Mouse (Mus musculus) testis, postnatal 10 days (tissue): ENCODE results near the gene Sstr4.
A peak's percentile ranks its signal among the peaks of the same experiment; 100 is the strongest.

Source experiments
- DNase-seq: peaks from one replicate; pipeline ENCODE4 v3.0.0; 2021; ENCODE audit warnings: low spot score

Gene Sstr4

DNA sequence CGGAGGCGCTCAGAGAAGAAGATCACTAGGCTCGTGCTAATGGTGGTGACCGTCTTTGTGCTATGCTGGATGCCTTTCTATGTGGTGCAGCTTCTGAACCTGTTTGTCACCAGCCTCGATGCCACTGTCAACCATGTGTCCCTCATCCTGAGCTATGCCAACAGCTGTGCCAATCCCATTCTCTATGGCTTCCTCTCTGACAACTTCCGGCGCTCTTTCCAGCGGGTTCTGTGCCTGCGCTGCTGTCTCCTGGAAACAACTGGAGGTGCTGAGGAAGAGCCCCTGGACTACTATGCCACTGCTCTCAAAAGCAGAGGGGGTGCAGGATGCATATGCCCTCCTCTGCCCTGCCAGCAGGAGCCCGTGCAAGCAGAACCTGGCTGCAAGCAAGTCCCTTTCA is 1.1 kb downstream of the Sstr4 start:
- no peak for DNase-seq

GRCm38 (mm10) chr2:148397015-148397783 is 2.1 kb downstream of the Sstr4 start:
- DNase-seq = no peak

- DNase-seq = no peak
Measured at GRCm38 (mm10) chr2:148397784-148398100, 2.6 kb downstream of the Sstr4 start.

DNA sequence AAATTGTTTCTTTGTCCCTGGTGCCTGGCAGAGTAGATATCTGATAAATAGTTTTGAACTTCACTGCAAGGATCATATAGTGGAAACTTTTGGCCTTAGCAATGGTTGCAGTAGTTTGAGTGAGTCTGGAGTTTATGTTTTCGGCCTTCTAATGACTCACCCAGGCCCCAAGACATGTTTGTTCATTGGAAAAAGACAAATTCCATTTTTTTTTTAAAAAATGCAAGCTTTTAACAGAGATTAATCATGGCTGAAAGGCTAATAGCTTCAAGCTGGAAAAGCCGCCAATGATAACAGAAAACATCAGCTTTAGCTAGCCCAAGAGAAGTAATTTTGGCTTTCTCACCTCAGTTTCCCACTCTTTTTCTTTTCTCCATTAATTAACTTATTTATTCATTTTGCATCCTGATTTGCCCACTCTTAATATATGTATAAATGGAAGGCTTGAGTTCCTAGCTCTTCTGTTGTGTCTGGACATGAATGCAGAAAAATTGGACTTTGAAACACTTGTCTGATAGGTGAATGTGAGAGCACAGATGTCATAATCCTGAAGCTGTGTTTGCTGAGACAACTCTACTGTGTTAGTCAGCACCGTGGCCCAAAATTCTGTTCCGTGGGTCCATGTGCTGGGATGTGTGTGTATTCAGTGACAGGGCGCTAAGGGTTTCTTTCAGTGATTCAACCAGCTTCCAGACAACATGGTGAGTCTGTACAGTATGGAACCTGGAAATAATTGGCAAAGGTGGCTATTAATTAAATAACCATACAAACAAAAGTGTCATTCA is 3.9 kb downstream of the Sstr4 start:
- DNase-seq = no peak

DNA sequence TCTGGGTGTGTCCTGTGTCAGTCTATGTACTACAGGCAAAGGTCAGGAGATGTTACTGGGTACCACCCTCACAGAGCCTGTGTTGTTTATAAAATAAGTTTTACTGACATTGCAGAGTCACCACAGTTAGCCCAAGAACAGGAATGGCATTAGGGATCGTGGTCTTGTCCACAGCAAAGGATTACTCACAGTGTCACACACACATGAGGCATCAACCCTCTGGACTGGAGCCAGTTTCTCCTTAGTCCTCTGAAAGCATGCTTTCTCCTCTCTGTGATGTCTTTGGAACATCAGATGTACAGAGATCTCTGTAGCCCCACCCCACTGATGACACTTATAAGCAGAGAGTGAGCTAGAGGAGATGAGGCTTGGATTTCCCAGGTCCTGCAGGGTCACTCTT is 7.1 kb downstream of the Sstr4 start:
- no peak for DNase-seq

DNA sequence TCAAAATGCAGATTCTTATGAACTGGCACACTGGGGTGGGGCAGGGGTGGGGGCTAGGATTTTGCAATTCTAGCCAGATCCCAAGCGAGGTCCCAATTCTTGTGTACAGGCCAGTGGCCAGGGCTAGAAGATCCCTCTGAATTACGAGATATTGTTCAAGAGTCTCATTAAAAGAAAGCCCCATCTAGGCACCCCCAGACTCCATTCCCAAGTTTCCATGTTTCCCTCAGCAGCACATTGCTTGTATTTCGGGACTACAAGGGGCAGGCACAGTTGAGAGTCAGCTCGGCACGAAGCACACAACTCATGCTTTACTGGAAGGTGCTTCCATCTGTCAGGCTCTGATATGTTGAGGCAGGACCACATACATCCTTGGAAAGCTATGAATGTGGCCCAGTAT is 9.8 kb downstream of the Sstr4 start:
- no peak for DNase-seq

GRCm38 (mm10) chr2:148406160-148406970 is 11.2 kb downstream of the Sstr4 start:
- DNase-seq = peak; percentile 50

GRCm38 (mm10) chr2:148406971-148407869 is 12.1 kb downstream of the Sstr4 start:
- peak; percentile 64 for DNase-seq

- DNase-seq = peak; percentile 70
Measured at GRCm38 (mm10) chr2:148407870-148408760, 13.0 kb downstream of the Sstr4 start, which contains the start of gene Thbd. TSS of gene Thbd (minus strand) at chr2:148408188.

- no peak for DNase-seq
Measured at GRCm38 (mm10) chr2:148408761-148409120, 13.6 kb downstream of the Sstr4 start.

DNA sequence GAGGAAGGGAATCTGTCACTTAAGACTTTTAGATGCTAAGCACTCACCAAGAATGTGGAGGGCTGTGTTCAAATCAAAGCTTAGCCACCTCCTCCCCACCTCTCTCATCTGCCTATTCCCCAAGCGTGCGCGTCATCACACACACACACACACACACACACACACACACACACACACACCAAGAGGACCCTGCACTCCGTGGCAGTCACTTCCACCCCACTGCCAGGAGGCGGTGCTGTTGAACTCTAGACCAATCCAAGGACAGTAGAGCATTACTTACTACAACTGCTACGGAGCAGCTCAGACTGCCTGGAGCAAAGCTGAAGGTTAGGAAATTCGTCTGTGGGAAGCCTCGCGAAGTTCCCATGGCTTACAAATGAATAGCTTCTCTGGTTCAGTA is 14.0 kb downstream of the Sstr4 start:
- DNase-seq = peak; percentile 90

GRCm38 (mm10) chr2:148409821-148410220 is 14.7 kb downstream of the Sstr4 start:
- no peak for DNase-seq

DNA sequence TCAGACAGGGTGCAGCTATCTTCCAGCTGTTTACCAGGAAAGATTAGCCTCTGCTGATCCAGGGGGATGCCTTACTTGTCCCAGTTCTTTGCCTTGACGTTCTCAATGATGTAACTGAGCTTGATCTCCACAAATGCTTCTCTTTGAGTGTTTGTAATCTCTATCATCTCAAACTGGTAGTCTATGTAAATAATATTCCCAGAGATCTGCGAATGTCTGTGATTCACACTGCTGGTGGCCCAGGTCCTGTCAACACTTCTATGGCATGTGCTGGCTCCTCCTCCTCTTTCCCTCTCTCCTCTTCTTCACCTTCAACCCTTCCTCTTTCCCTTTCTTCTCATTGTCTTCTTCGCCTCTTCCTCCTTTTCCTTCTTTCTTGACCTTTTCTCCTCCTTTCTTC is 24.0 kb downstream of the Sstr4 start:
- DNase-seq = no peak

- DNase-seq = no peak
Measured at GRCm38 (mm10) chr2:148419776-148420175, 24.6 kb downstream of the Sstr4 start.

- no peak for DNase-seq
Measured at GRCm38 (mm10) chr2:148421112-148421511, 26.0 kb downstream of the Sstr4 start.

DNA sequence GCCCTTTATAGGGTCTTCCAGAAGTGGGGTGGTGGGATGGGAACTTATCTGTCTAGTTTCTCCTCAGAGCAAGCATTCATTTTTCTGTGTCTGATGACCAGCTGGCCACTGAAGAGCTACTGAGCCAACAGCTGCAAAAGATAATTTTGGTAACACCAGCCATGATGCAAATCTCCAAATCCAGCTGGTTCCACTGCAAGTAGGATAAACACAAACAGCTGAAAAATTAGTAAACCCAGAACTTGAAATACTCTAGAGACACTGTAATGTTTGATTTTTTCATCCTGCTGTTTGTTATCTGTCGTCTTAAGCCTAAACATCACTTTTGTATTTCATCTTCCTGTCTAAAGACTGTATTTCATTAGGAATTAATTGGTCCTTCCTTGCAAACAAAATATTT is 26.6 kb downstream of the Sstr4 start:
- DNase-seq = no peak

DNA sequence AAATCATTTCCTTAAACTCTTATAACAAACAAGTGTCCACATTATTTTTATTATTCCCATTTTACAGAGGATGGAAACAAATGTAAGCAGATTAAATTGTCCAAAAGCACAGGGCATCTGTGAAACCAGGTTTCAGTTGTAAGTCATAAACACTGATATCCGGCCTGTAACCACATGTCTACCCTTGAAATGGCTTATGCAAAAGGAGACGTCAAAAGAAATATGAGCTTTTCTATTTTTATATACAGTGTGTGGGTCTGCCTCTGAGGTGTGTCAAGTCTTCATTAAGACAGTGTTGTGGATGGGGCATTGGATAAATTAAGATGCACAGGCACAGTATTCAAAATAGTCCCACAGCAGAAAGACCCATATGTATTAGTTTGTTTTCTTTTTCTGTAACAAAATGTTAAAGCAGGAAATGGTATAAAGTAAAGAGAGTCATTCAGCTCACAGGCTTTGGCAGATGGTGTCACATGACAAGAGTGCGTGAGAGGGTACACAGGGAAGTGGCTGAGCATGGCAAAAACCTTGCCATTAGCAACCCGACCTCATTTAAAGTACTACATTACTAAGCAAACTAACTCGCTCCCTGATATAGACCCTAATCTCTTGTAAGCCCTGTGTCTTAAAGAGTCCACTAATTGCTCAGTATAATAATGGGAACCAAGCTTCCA is 30.7 kb downstream of the Sstr4 start:
- no peak for DNase-seq

DNA sequence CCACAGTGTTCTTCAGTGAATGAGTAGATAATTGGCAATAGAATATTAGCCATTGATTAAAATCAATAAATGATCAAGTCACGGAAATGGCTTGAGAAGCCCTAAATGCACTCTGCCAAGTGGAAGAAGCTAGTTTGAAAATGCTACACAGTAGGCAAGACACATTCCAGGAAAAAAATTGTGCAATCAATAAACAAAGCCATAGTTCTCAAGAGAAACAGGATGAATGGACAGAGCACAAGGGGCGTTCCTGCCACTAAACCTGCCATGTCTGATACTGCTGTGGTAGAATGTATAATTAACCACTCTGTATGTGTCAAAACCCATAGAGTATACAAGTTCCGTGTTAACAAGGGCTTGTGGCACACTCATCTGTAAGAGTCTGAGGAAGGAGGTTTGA is 32.4 kb downstream of the Sstr4 start:
- no peak for DNase-seq

DNA sequence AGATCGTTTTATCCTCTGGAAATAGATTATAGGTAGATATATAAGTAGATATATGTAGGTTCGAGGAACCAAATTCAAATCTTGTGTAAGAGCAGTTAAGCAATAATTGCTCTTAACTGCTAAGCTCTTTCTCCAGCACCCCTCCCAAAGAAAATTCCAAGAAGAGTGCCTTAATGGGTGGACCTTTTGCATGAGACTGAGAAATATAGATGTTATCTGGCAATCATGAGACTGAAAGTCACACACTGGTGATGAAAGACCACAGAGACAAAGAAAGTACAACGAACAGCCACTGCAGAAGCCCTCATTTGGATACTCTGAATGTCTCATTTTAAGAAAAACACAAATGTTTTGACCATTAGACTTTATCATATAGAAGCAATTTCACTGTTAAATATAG is 33.4 kb downstream of the Sstr4 start:
- no peak for DNase-seq

DNA sequence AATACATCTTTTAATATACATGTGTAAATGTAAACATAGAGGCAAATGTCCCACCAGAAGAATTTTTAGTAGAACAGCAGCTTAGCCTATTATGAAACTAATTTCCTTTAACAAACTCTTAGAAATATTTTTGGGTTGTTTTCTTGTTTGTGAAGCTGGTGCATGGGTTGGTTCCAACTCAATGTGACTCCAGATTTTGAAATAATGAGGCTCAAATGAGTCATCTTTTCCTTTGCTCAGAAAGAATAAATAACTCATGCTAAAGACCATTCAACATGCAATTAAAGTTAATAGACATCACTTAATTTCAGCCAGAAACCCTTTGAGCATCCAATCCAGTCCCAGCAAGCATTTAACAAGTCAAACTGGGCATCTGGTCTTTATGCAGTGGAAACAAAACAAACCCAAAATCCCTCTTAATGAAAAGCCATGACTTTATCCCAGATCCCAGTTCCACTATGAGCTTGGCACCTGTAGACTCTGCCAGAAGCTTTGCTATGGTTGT is 33.9 kb downstream of the Sstr4 start:
- no peak for DNase-seq
